Mouse (Mus musculus): ENCODE measurements at regions not wholly inside any gene's neighbourhood (a gene's known extent, or its start where the extent isn't known, plus 50 kb on each side); places are given as distances from the start of the nearest gene placed in this dataset.
A peak's percentile ranks its signal among the peaks of the same experiment; 100 is the strongest.
"Not testable (repeated sequence)": the region's sequence is repeated elsewhere in the genome, so short reads cannot be mapped to it uniquely, and the experiment has no call there.

GRCm38 (mm10) chr2:166516261-166516660 lies 197.4 kb downstream of the Prex1 start:
- H3K27ac ChIP-seq, result no peak overlapping the region
- H3K9ac ChIP-seq, result no peak overlapping the region
- H3K36me3 ChIP-seq, result no peaks in the 10 kb centered on the region
- H3K4me3 ChIP-seq (replicated peaks), result no peak overlapping the region
- H3K27me3 ChIP-seq, result no peaks in the 10 kb centered on the region
- H3K4me1 ChIP-seq, result peaks cover 27% of the 10 kb centered on the region
- no peak overlapping the region for H3K4me2 ChIP-seq
- H3K9me3 ChIP-seq (replicated peaks), result no peaks in the 10 kb centered on the region
- WGBS, result 77% methylated on average over 1 of the region's 1 CpGs
- ATAC-seq (replicated peaks; ENCODE audit: low FRiP score), result no peak

GRCm38 (mm10) chr2:166514664-166515063 lies 199.0 kb downstream of the Prex1 start:
- no peaks in the 10 kb centered on the region for H3K9me3 ChIP-seq (replicated peaks)

GRCm38 (mm10) chr2:166512488-166512887 lies 201.1 kb downstream of the Prex1 start:
- H3K36me3 ChIP-seq, result no peaks in the 10 kb centered on the region
- 85% methylated on average over 8 of the region's 8 CpGs for WGBS
- H3K27me3 ChIP-seq, result no peaks in the 10 kb centered on the region
- peaks cover 36% of the 10 kb centered on the region for H3K4me1 ChIP-seq
- H3K27ac ChIP-seq, result no peak overlapping the region
- no peak overlapping the region for H3K4me2 ChIP-seq
- H3K9me3 ChIP-seq (replicated peaks), result 0 out of 2 replicates have a peak, but pooled peaks cover 2% of the 10 kb centered on the region
- no peak overlapping the region for H3K9ac ChIP-seq
- no peak for ATAC-seq (replicated peaks; ENCODE audit: low FRiP score)
- no peak overlapping the region for H3K4me3 ChIP-seq (replicated peaks)

More at GRCm38 (mm10) chr2:166514664-166515063, 199.0 kb downstream of the Prex1 start:
- Histone ChIP-seq H3K27ac (no peak overlapping the region), H3K4me3 (replicated peaks) (no peak overlapping the region), H3K4me2 (no peak overlapping the region), H3K4me1 (peaks cover 40% of the 10 kb centered on the region), H3K36me3 (no peaks in the 10 kb centered on the region), H3K9ac (no peak overlapping the region), H3K27me3 (no peaks in the 10 kb centered on the region)
- 33% methylated on average over 8 of the region's 8 CpGs for WGBS
- no peak for ATAC-seq (replicated peaks; ENCODE audit: low FRiP score)

- not testable (repeated sequence) for H3K9ac ChIP-seq; H3K9me3 ChIP-seq (replicated peaks); H3K27ac ChIP-seq; ATAC-seq (replicated peaks; ENCODE audit: low FRiP score); H3K4me2 ChIP-seq; H3K27me3 ChIP-seq; H3K36me3 ChIP-seq; H3K4me3 ChIP-seq (replicated peaks)
- 78% methylated on average over 3 of the region's 3 CpGs for WGBS
- H3K4me1 ChIP-seq, result peaks cover 26% of the 10 kb centered on the region
These were observed 202.2 kb downstream of the Prex1 start for GRCm38 (mm10) chr2:166511477-166511876.

- Histone ChIP-seq H3K4me1 (peaks cover 26% of the 10 kb centered on the region), H3K4me2 (no peak overlapping the region), H3K9ac (no peak overlapping the region), H3K9me3 (replicated peaks) (0 out of 2 replicates have a peak, but pooled peaks cover 2% of the 10 kb centered on the region), H3K36me3 (no peaks in the 10 kb centered on the region), H3K27me3 (no peaks in the 10 kb centered on the region), H3K27ac (peak overlapping the region; percentile 4; the same call in 1 of the 2 replicates), H3K4me3 (replicated peaks) (no peak overlapping the region)
- 61% methylated on average over 4 of the region's 4 CpGs for WGBS
- no peak for ATAC-seq (replicated peaks; ENCODE audit: low FRiP score)
These were observed 202.9 kb downstream of the Prex1 start for GRCm38 (mm10) chr2:166510776-166511175.

GRCm38 (mm10) chr2:166509591-166509990 lies 204.0 kb downstream of the Prex1 start:
- H3K4me3 ChIP-seq (replicated peaks), result no peak overlapping the region
- no peak for ATAC-seq (replicated peaks; ENCODE audit: low FRiP score)
- H3K9me3 ChIP-seq (replicated peaks), result 0 out of 2 replicates have a peak, but pooled peaks cover 2% of the 10 kb centered on the region
- H3K27me3 ChIP-seq, result no peaks in the 10 kb centered on the region
- peaks cover 27% of the 10 kb centered on the region for H3K4me1 ChIP-seq
- peak overlapping the region; percentile 14 for H3K27ac ChIP-seq
- H3K9ac ChIP-seq, result no peak overlapping the region
- no peaks in the 10 kb centered on the region for H3K36me3 ChIP-seq
- WGBS, result 65% methylated on average over 10 of the region's 10 CpGs
- no peak overlapping the region for H3K4me2 ChIP-seq

GRCm38 (mm10) chr2:166508656-166509420 lies 204.8 kb downstream of the Prex1 start:
- Histone ChIP-seq H3K4me1 (peaks cover 30% of the 10 kb centered on the region), H3K4me2 (no peak overlapping the region), H3K36me3 (no peaks in the 10 kb centered on the region), H3K9ac (no peak overlapping the region), H3K27ac (peak overlapping the region; percentile 14), H3K9me3 (replicated peaks) (0 out of 2 replicates have a peak, but pooled peaks cover 2% of the 10 kb centered on the region), H3K4me3 (replicated peaks) (no peak overlapping the region), H3K27me3 (no peaks in the 10 kb centered on the region)
- WGBS, result 82% methylated on average over 8 of the region's 8 CpGs
- no peak for ATAC-seq (replicated peaks; ENCODE audit: low FRiP score)

DNA sequence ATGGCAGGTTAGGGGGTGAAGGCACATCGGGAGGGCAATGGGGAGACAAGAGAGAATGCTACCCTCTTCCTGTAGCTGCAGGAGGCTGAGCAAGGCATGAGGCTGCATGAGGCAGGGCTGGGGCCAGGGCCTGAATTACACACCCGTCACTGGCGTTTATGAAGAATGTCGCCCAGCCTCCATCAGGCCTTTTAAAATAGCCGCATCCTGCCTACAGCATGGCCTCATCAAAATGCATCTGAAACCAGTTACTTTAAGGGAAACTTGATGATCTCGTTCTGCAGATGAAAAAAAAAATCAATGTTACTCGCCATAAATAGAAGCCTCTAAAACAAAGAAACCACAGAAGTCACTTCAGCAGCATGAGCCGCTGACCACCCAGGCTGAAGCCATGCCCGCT lies 208.3 kb downstream of the Prex1 start:
- H3K4me2 ChIP-seq, result no peak overlapping the region
- 49% methylated on average over 9 of the region's 9 CpGs for WGBS
- ATAC-seq (replicated peaks; ENCODE audit: low FRiP score), result no peak

DNA sequence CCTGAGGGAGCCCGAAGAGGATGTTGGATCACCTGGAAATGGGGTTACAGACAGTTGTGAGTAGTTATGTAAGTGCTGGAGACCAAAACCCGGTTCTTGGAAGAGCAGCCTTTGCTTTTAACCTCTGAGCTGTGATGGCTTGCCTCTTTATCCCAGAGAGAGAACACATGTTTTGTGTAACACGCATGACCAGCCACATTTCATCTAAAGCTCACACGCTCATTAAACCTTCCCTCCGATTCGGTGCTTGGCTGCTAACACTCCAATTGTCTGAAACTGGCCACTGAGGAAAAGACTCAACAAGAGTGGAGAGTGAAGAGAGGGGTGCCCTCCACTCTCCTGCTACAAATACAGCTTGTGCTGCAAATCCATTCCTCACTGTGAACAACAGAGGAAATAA lies 210.0 kb downstream of the Prex1 start:
- no peak overlapping the region for H3K9ac ChIP-seq

More for the DNA sequence above, 208.3 kb downstream of the Prex1 start:
- Histone ChIP-seq H3K4me3 (replicated peaks) (no peak overlapping the region), H3K4me1 (peaks cover 24% of the 10 kb centered on the region), H3K27ac (no peak overlapping the region), H3K27me3 (no peaks in the 10 kb centered on the region), H3K9me3 (replicated peaks) (0 out of 2 replicates have a peak, but pooled peaks cover 2% of the 10 kb centered on the region), H3K9ac (no peak overlapping the region), H3K36me3 (no peaks in the 10 kb centered on the region)

GRCm38 (mm10) chr2:166492895-166493294 lies 220.7 kb downstream of the Prex1 start:
- H3K4me1 ChIP-seq, result peaks cover 44% of the 10 kb centered on the region
- H3K4me3 ChIP-seq (replicated peaks), result no peak overlapping the region
- H3K36me3 ChIP-seq, result no peaks in the 10 kb centered on the region
- H3K27me3 ChIP-seq, result no peaks in the 10 kb centered on the region
- no peaks in the 10 kb centered on the region for H3K9me3 ChIP-seq (replicated peaks)
- no peak overlapping the region for H3K27ac ChIP-seq
- WGBS, result 55% methylated on average over 12 of the region's 12 CpGs
- ATAC-seq (replicated peaks; ENCODE audit: low FRiP score), result peak; percentile 26; the same call in 1 of the 2 replicates
- no peak overlapping the region for H3K9ac ChIP-seq
- H3K4me2 ChIP-seq, result no peak overlapping the region

More for the DNA sequence above, 210.0 kb downstream of the Prex1 start:
- H3K4me2 ChIP-seq, result no peak overlapping the region
- no peaks in the 10 kb centered on the region for H3K9me3 ChIP-seq (replicated peaks)
- H3K27ac ChIP-seq, result no peak overlapping the region
- H3K36me3 ChIP-seq, result no peaks in the 10 kb centered on the region
- peaks cover 16% of the 10 kb centered on the region; the same call in 1 of the 2 replicates for H3K4me1 ChIP-seq
- H3K4me3 ChIP-seq (replicated peaks), result no peak overlapping the region
- H3K27me3 ChIP-seq, result no peaks in the 10 kb centered on the region
- no peak for ATAC-seq (replicated peaks; ENCODE audit: low FRiP score)
- WGBS, result 58% methylated on average over 6 of the region's 6 CpGs

- 55% methylated on average over 12 of the region's 12 CpGs for WGBS
- H3K36me3 ChIP-seq, result no peaks in the 10 kb centered on the region
- no peak overlapping the region for H3K4me3 ChIP-seq (replicated peaks)
- H3K27ac ChIP-seq, result no peak overlapping the region
- ATAC-seq (replicated peaks; ENCODE audit: low FRiP score), result no peak
- H3K27me3 ChIP-seq, result no peaks in the 10 kb centered on the region
- H3K4me1 ChIP-seq, result peaks cover 49% of the 10 kb centered on the region
- no peak overlapping the region for H3K9ac ChIP-seq
- no peak overlapping the region for H3K4me2 ChIP-seq
- H3K9me3 ChIP-seq (replicated peaks), result no peaks in the 10 kb centered on the region
These were observed 221.2 kb downstream of the Prex1 start for GRCm38 (mm10) chr2:166492421-166492820.

- Histone ChIP-seq H3K27ac (no peak overlapping the region), H3K4me3 (replicated peaks) (no peak overlapping the region), H3K36me3 (no peaks in the 10 kb centered on the region), H3K9me3 (replicated peaks) (no peaks in the 10 kb centered on the region), H3K27me3 (no peaks in the 10 kb centered on the region), H3K4me2 (no peak overlapping the region), H3K9ac (no peak overlapping the region), H3K4me1 (peaks cover 51% of the 10 kb centered on the region)
- no peak for ATAC-seq (replicated peaks; ENCODE audit: low FRiP score)
- 73% methylated on average over 6 of the region's 6 CpGs for WGBS
These were observed 221.8 kb downstream of the Prex1 start for GRCm38 (mm10) chr2:166491861-166492260.

Data from kidney, embryonic 15.5 days (tissue).